Mouse (Mus musculus) left cerebral cortex, postnatal 10 days (tissue): ENCODE results near the gene Ythdf2. TPM values are rescaled to one million over a fixed set of nuclear protein-coding genes. Genes with fewer than 3 reads are reported as not detected.

Experiments used
- DNase-seq, 2 experiments: peaks; one replicate each; pipeline ENCODE4 v3.0.0; 2021 to 2022; ENCODE audit warnings: low spot score in 2 of 2, mixed read lengths in 1 of 2; ENCODE audit errors: extremely low spot score in 1 of 2
- intact Hi-C: fragments of 180-260 bp; cut with DNase I; formaldehyde crosslinking; loops from one replicate; pipeline ENCODE4 v1.15.1; 2025
- total RNA-seq, 2 experiments: library from RNA; stranded (reverse); gene quantifications; 2 replicates each; pipeline ENCODE4 v1.2.3; 2021

Gene Ythdf2
- total RNA-seq, 2 experiments from 2014 or later, result 47.4 to 49.4 TPM

- intact Hi-C loops, result loop anchor here (5.0 kb wide), 1 partner anchor 47 kb away; the partner anchor contains the start of gene Gmeb1
- DNase-seq, result no peak
Measured at GRCm38 (mm10) chr4:132214847-132215246, 2.7 kb upstream of the Ythdf2 start.

GRCm38 (mm10) chr4:132211091-132211942, 786 bp downstream of the Ythdf2 start:
- DNase-seq, result peak in 1 of 2 experiments; percentile 59
- intact Hi-C loops, result loop anchor here (5.0 kb wide), 1 partner anchor 51 kb away; the partner anchor contains the start of gene Gmeb1

- DNase-seq, result no peak
- intact Hi-C loops, result loop anchor here (5.0 kb wide), 1 partner anchor 52 kb away; the partner anchor contains the start of gene Gmeb1
Measured at GRCm38 (mm10) chr4:132210325-132210724, 1.8 kb downstream of the Ythdf2 start.

- no peak for DNase-seq
- intact Hi-C loops, result no loop called here
Measured at GRCm38 (mm10) chr4:132209299-132209698, 2.8 kb downstream of the Ythdf2 start.

GRCm38 (mm10) chr4:132207280-132207679, 4.8 kb downstream of the Ythdf2 start:
- DNase-seq, result no peak
- intact Hi-C loops, result no loop called here

GRCm38 (mm10) chr4:132198771-132199170, 13.3 kb downstream of the Ythdf2 start:
- no peak for DNase-seq
- intact Hi-C loops, result no loop called here

- DNase-seq, result no peak
- intact Hi-C loops, result no loop called here
Measured at GRCm38 (mm10) chr4:132198285-132198712, 13.8 kb downstream of the Ythdf2 start.

- intact Hi-C loops, result no loop called here
- DNase-seq, result no peak
Measured at GRCm38 (mm10) chr4:132194975-132195374, 17.1 kb downstream of the Ythdf2 start.

- no peak for DNase-seq
- intact Hi-C loops, result no loop called here
Measured at GRCm38 (mm10) chr4:132194373-132194772, 17.7 kb downstream of the Ythdf2 start.

- no peak for DNase-seq
- intact Hi-C loops, result no loop called here
Measured at GRCm38 (mm10) chr4:132187826-132188401, 24.2 kb downstream of the Ythdf2 start.

- intact Hi-C loops, result no loop called here
- no peak for DNase-seq
Measured at GRCm38 (mm10) chr4:132183162-132183561, 28.9 kb downstream of the Ythdf2 start.

GRCm38 (mm10) chr4:132181721-132182658, 30.1 kb downstream of the Ythdf2 start:
- DNase-seq, result no peak
- intact Hi-C loops, result no loop called here

GRCm38 (mm10) chr4:132180710-132181109, 31.4 kb downstream of the Ythdf2 start:
- intact Hi-C loops, result no loop called here
- peak in 1 of 2 experiments; percentile 43 for DNase-seq

- DNase-seq, result peak; percentile 50 to 58
- intact Hi-C loops, result loop anchor here (2.0 to 10.0 kb wide), 3 partner anchors 90 to 294 kb away; no protein-coding TSS in a partner anchor
Measured at GRCm38 (mm10) chr4:132178630-132179059, 33.5 kb downstream of the Ythdf2 start.

- intact Hi-C loops, result loop anchor here (5.0 to 10.0 kb wide), 2 partner anchors 199 to 292 kb away; no protein-coding TSS in a partner anchor
- no peak for DNase-seq
Measured at GRCm38 (mm10) chr4:132176474-132176873, 35.6 kb downstream of the Ythdf2 start.

- intact Hi-C loops, result loop anchor here (10.0 kb wide), 1 partner anchor 286 kb away; no protein-coding TSS in a partner anchor
- DNase-seq, result no peak
Measured at GRCm38 (mm10) chr4:132170891-132171290, 41.2 kb downstream of the Ythdf2 start.

- DNase-seq, result no peak
- intact Hi-C loops, result loop anchor here (10.0 kb wide), 1 partner anchor 285 kb away; no protein-coding TSS in a partner anchor
Measured at GRCm38 (mm10) chr4:132169761-132170160, 42.3 kb downstream of the Ythdf2 start.

GRCm38 (mm10) chr4:132169271-132169670, 42.8 kb downstream of the Ythdf2 start:
- intact Hi-C loops, result no loop called here
- no peak for DNase-seq

- intact Hi-C loops, result no loop called here
- no peak for DNase-seq
Measured at GRCm38 (mm10) chr4:132167436-132167835, 44.7 kb downstream of the Ythdf2 start.
